Mouse (Mus musculus) brain, embryonic 14.5 days (tissue): ENCODE results near the gene Mrpl14. TPM values are rescaled to one million over a fixed set of nuclear protein-coding genes. Genes with fewer than 3 reads are reported as not detected.

ENCODE experiments used
- DNase-seq: peaks from one replicate; pipeline ENCODE4 v3.0.0-alpha.2; 2011; ENCODE audit warnings: low read depth
- CTCF ChIP-seq: fragments of 200-500 bp; IDR thresholded peaks from 2 replicates; pipeline ENCODE4 v1.5.1; 2012; ENCODE audit warnings: inconsistent platforms, mild to moderate bottlenecking, moderate library complexity, borderline replicate concordance; ENCODE audit not compliant: insufficient read depth, insufficient read length; ENCODE audit errors: extremely low read depth
- POLR2A ChIP-seq: fragments of 200-500 bp; IDR thresholded peaks from 2 replicates; pipeline ENCODE4 v1.6.1; 2012; ENCODE audit warnings: mild to moderate bottlenecking, inconsistent platforms, borderline replicate concordance; ENCODE audit not compliant: poor library complexity, insufficient read depth, insufficient read length, severe bottlenecking; ENCODE audit errors: extremely low read depth
- polyA plus RNA-seq: library from polyadenylated mRNA; depleted of rRNA; stranded (reverse); fragments of >200 nt; gene quantifications from 2 replicates; pipeline ENCODE4 v1.2.3, GENCODE M21; 2012

Gene Mrpl14
- polyA plus RNA-seq, 1 experiment = 74.8 TPM

- TF ChIP-seq CTCF (no peak), POLR2A (no peak)
- DNase-seq = no peak
These were observed 9.4 kb downstream of the Mrpl14 start for GRCm38 (mm10) chr17:45695227-45696120.

GRCm38 (mm10) chr17:45696981-45697380 is 10.9 kb downstream of the Mrpl14 start:
- TF ChIP-seq POLR2A (no peak), CTCF (no peak)

GRCm38 (mm10) chr17:45698368-45698767 is 12.2 kb downstream of the Mrpl14 start:
- TF ChIP-seq CTCF (no peak), POLR2A (no peak)
- DNase-seq = no peak

More at GRCm38 (mm10) chr17:45696981-45697380, 10.9 kb downstream of the Mrpl14 start:
- no peak for DNase-seq

- no peak for DNase-seq
- no peak for TF ChIP-seq POLR2A
- no peak for TF ChIP-seq CTCF
These were observed 13.1 kb downstream of the Mrpl14 start for GRCm38 (mm10) chr17:45699039-45699740.

- no peak for TF ChIP-seq CTCF
- TF ChIP-seq POLR2A = no peak
- DNase-seq = no peak
These were observed 14.5 kb downstream of the Mrpl14 start for GRCm38 (mm10) chr17:45700496-45701235.

GRCm38 (mm10) chr17:45701236-45701591 is 15.1 kb downstream of the Mrpl14 start:
- no peak for DNase-seq
- TF ChIP-seq POLR2A = no peak
- no peak for TF ChIP-seq CTCF

GRCm38 (mm10) chr17:45702254-45702653 is 16.1 kb downstream of the Mrpl14 start:
- no peak for DNase-seq
- TF ChIP-seq POLR2A (no peak), CTCF (no peak)

GRCm38 (mm10) chr17:45703187-45703586 is 17.1 kb downstream of the Mrpl14 start:
- TF ChIP-seq POLR2A = no peak
- no peak for DNase-seq

- TF ChIP-seq POLR2A (no peak), CTCF (no peak)
- DNase-seq = no peak
These were observed 20.7 kb downstream of the Mrpl14 start for GRCm38 (mm10) chr17:45706796-45707195.

- no peak for TF ChIP-seq POLR2A
- peak; percentile 30; the same call in 1 of the 2 replicates for TF ChIP-seq CTCF
- no peak for DNase-seq
These were observed 21.3 kb downstream of the Mrpl14 start for GRCm38 (mm10) chr17:45707376-45707775.

- no peak for DNase-seq
- no peak for TF ChIP-seq POLR2A
- no peak for TF ChIP-seq CTCF
These were observed 22.1 kb downstream of the Mrpl14 start for GRCm38 (mm10) chr17:45708179-45708578.

- TF ChIP-seq CTCF (no peak), POLR2A (no peak)
- DNase-seq = no peak
These were observed 23.7 kb downstream of the Mrpl14 start for GRCm38 (mm10) chr17:45709829-45710228.

- DNase-seq = no peak
- TF ChIP-seq POLR2A (no peak), CTCF (no peak)
These were observed 24.3 kb downstream of the Mrpl14 start for GRCm38 (mm10) chr17:45710407-45710806.
